Mouse (Mus musculus) stomach, postnatal 0 days (tissue): ENCODE measurements at regions not wholly inside any gene's neighbourhood (a gene's known extent, or its start where the extent isn't known, plus 50 kb on each side); places are given as distances from the start of the nearest gene placed in this dataset.

Experiments used
- ATAC-seq: fragments of 200-750 bp; cut with Nextera tagmentation; 2 replicates; pipeline ENCODE4 v1.8.0; 2017; ENCODE audit not compliant: low FRiP score, low TSS enrichment
- DNase-seq: peaks from one replicate; pipeline ENCODE4 v3.0.0-alpha.2; 2016; ENCODE audit warnings: low spot score
- H3K27ac ChIP-seq: fragments of 300-500 bp; sonication (generic); replicated peaks from 2 replicates; pipeline ENCODE4 v1.5.1; 2014; ENCODE audit warnings: mild to moderate bottlenecking, control low read depth
- H3K27me3 ChIP-seq: fragments of 300-500 bp; sonication (generic); 2 replicates; pipeline ENCODE4 v1.6.1; 2014; ENCODE audit warnings: low read length; ENCODE audit not compliant: control insufficient read depth, insufficient read depth
- H3K36me3 ChIP-seq: fragments of 300-500 bp; sonication (generic); 2 replicates; pipeline ENCODE4 v1.6.1; 2014; ENCODE audit warnings: low read length, mixed read lengths; ENCODE audit not compliant: control insufficient read depth, insufficient read depth
- H3K4me1 ChIP-seq: fragments of 300-500 bp; sonication (generic); replicated peaks from 2 replicates; pipeline ENCODE4 v1.6.1; 2014; ENCODE audit warnings: antibody characterized with exemption; ENCODE audit not compliant: control insufficient read depth, insufficient read depth
- H3K4me2 ChIP-seq: fragments of 300-500 bp; sonication (generic); replicated peaks from 2 replicates; pipeline ENCODE4 v1.6.1; 2014; ENCODE audit warnings: low read depth, mild to moderate bottlenecking, control low read depth, moderate library complexity
- H3K4me3 ChIP-seq: fragments of 300-500 bp; sonication (generic); 2 replicates; pipeline ENCODE4 v1.5.1; 2014; ENCODE audit warnings: low read depth, low read length, control low read depth
- H3K9ac ChIP-seq: fragments of 300-500 bp; sonication (generic); 2 replicates; pipeline ENCODE4 v1.6.1; 2014; ENCODE audit warnings: mild to moderate bottlenecking, low read length, control low read depth, mixed read lengths
- H3K9me3 ChIP-seq: fragments of 300-500 bp; sonication (generic); 2 replicates; pipeline ENCODE4 v1.6.1; 2016; ENCODE audit warnings: low read length; ENCODE audit not compliant: control insufficient read depth
- CTCF ChIP-seq: IDR thresholded peaks from 2 replicates; pipeline ENCODE4 v1.5.1; 2016; ENCODE audit warnings: antibody characterized with exemption, low read depth, mild to moderate bottlenecking, moderate library complexity
- EP300 ChIP-seq: optimal IDR thresholded peaks from 2 replicates; pipeline ENCODE3; 2016; ENCODE audit warnings: antibody characterized with exemption
- WGBS: fragments of 180-500 bp; shearing (Covaris S2); extraction: QIAGEN DNeasy Blood & Tissue Kit; methylation state at CpG from one replicate; pipeline ENCODE4 v1.1.7; 2014; 5-methylcytosine and 5-hydroxymethylcytosine counted together

- Histone ChIP-seq H3K9me3 (no peaks in the 10 kb centered on the region), H3K4me1 (no peaks in the 10 kb centered on the region), H3K4me2 (no peak overlapping the region), H3K27ac (no peak overlapping the region), H3K4me3 (no peak overlapping the region), H3K36me3 (no peaks in the 10 kb centered on the region), H3K27me3 (no peaks in the 10 kb centered on the region), H3K9ac (no peak overlapping the region)
- no peak for TF ChIP-seq CTCF
- no peak for TF ChIP-seq EP300
- DNase-seq (no peak), ATAC-seq (no peak)
- 64% methylated on average over 4 of the region's 4 CpGs for WGBS
Observed at GRCm38 (mm10) chr10:19149196-19149869, 133.9 kb upstream of the Tnfaip3 start.

- 90% methylated on average over 3 of the region's 3 CpGs for WGBS
- Histone ChIP-seq H3K27ac (no peak overlapping the region), H3K4me2 (no peak overlapping the region), H3K9ac (no peak overlapping the region), H3K9me3 (no peaks in the 10 kb centered on the region), H3K4me3 (no peak overlapping the region), H3K4me1 (no peaks in the 10 kb centered on the region), H3K27me3 (no peaks in the 10 kb centered on the region), H3K36me3 (no peaks in the 10 kb centered on the region)
- TF ChIP-seq CTCF = no peak
- TF ChIP-seq EP300 = no peak
- ATAC-seq (no peak), DNase-seq (no peak)
Observed at GRCm38 (mm10) chr10:19141481-19141880, 126.0 kb upstream of the Tnfaip3 start.

- Histone ChIP-seq H3K9ac (no peak overlapping the region), H3K27me3 (no peaks in the 10 kb centered on the region), H3K27ac (no peak overlapping the region), H3K4me3 (no peak overlapping the region), H3K4me1 (no peaks in the 10 kb centered on the region), H3K9me3 (no peaks in the 10 kb centered on the region), H3K36me3 (no peaks in the 10 kb centered on the region), H3K4me2 (no peak overlapping the region)
- WGBS = 60% methylated on average over 5 of the region's 5 CpGs
- TF ChIP-seq CTCF (no peak), EP300 (no peak)
- no peak for DNase-seq
- ATAC-seq = no peak
Observed at GRCm38 (mm10) chr10:19140628-19141027, 125.2 kb upstream of the Tnfaip3 start.

- 67% methylated on average over 2 of the region's 2 CpGs for WGBS
Observed at GRCm38 (mm10) chr10:19139234-19139633, 123.8 kb upstream of the Tnfaip3 start.

GRCm38 (mm10) chr10:19138258-19138657, 122.8 kb upstream of the Tnfaip3 start:
- WGBS = 85% methylated on average over 1 of the region's 1 CpGs
- no peaks in the 10 kb centered on the region for H3K4me1 ChIP-seq
- H3K27me3 ChIP-seq = no peaks in the 10 kb centered on the region
- H3K4me2 ChIP-seq = no peak overlapping the region
- no peak overlapping the region for H3K27ac ChIP-seq
- ATAC-seq (no peak), DNase-seq (no peak)
- H3K36me3 ChIP-seq = no peaks in the 10 kb centered on the region
- H3K4me3 ChIP-seq = no peak overlapping the region
- H3K9ac ChIP-seq = no peak overlapping the region
- TF ChIP-seq CTCF (no peak), EP300 (no peak)
- H3K9me3 ChIP-seq = no peaks in the 10 kb centered on the region

More at GRCm38 (mm10) chr10:19139234-19139633, 123.8 kb upstream of the Tnfaip3 start:
- TF ChIP-seq CTCF = no peak
- no peak for TF ChIP-seq EP300
- H3K4me3 ChIP-seq = no peak overlapping the region
- no peak for ATAC-seq
- DNase-seq = no peak
- no peaks in the 10 kb centered on the region for H3K36me3 ChIP-seq
- no peak overlapping the region for H3K4me2 ChIP-seq
- H3K27ac ChIP-seq = no peak overlapping the region
- no peaks in the 10 kb centered on the region for H3K27me3 ChIP-seq
- H3K9me3 ChIP-seq = no peaks in the 10 kb centered on the region
- H3K9ac ChIP-seq = no peak overlapping the region
- H3K4me1 ChIP-seq = no peaks in the 10 kb centered on the region

- Histone ChIP-seq H3K9me3 (no peaks in the 10 kb centered on the region), H3K4me3 (no peak overlapping the region), H3K27me3 (no peaks in the 10 kb centered on the region), H3K27ac (no peak overlapping the region), H3K4me2 (no peak overlapping the region), H3K36me3 (no peaks in the 10 kb centered on the region), H3K9ac (no peak overlapping the region), H3K4me1 (0 out of 2 replicates have a peak, but pooled peaks cover 2% of the 10 kb centered on the region)
- ATAC-seq = no peak
- TF ChIP-seq EP300 = no peak
- no peak for TF ChIP-seq CTCF
- 59% methylated on average over 4 of the region's 4 CpGs for WGBS
- no peak for DNase-seq
Observed at GRCm38 (mm10) chr10:19127581-19128291, 112.3 kb upstream of the Tnfaip3 start.
